Mouse (Mus musculus) forebrain, postnatal 0 days (tissue): Measurements from ENCODE around the gene Rsrc2. TPM values are rescaled to one million over a fixed set of nuclear protein-coding genes. Genes with fewer than 3 reads are reported as not detected.
A peak's percentile ranks its signal among the peaks of the same experiment; 100 is the strongest.

Source experiments
- ATAC-seq: fragments of 200-750 bp; cut with Nextera tagmentation; 2 replicates; pipeline ENCODE4 v1.8.0; 2017; ENCODE audit warnings: mild to moderate bottlenecking, moderate library complexity
- DNase-seq: peaks from one replicate; pipeline ENCODE4 v3.0.0-alpha.2; 2015
- H3K27ac ChIP-seq: fragments of 300-500 bp; sonication (generic); 2 replicates; pipeline ENCODE4 v1.5.1; 2014; ENCODE audit warnings: low read depth, mild to moderate bottlenecking, antibody characterized with exemption, low read length, moderate library complexity, mixed read lengths
- H3K27me3 ChIP-seq: fragments of 300-500 bp; sonication (generic); 2 replicates; pipeline ENCODE4 v1.6.1; 2014; ENCODE audit warnings: mild to moderate bottlenecking, low read length, mixed read lengths; ENCODE audit not compliant: insufficient read depth
- H3K36me3 ChIP-seq: fragments of 300-500 bp; sonication (generic); 2 replicates; pipeline ENCODE4 v1.6.1; 2014; ENCODE audit warnings: mild to moderate bottlenecking, moderate library complexity; ENCODE audit not compliant: insufficient read depth
- H3K4me1 ChIP-seq: fragments of 300-500 bp; sonication (generic); 2 replicates; pipeline ENCODE4 v1.6.1; 2014; ENCODE audit warnings: antibody characterized with exemption; ENCODE audit not compliant: insufficient read depth
- H3K4me2 ChIP-seq: fragments of 300-500 bp; sonication (generic); 2 replicates; pipeline ENCODE4 v1.6.1; 2014; ENCODE audit warnings: low read depth, mild to moderate bottlenecking, moderate library complexity
- H3K4me3 ChIP-seq: fragments of 300-500 bp; sonication (generic); 2 replicates; pipeline ENCODE4 v1.5.1; 2014; ENCODE audit warnings: low read depth, low read length, mixed read lengths
- H3K9ac ChIP-seq: fragments of 300-500 bp; sonication (generic); 2 replicates; pipeline ENCODE4 v1.6.1; 2014; ENCODE audit warnings: mild to moderate bottlenecking
- H3K9me3 ChIP-seq: fragments of 300-500 bp; sonication (generic); 2 replicates; pipeline ENCODE4 v1.6.1; 2016; ENCODE audit warnings: low read length
- CTCF ChIP-seq: sonication (generic); IDR thresholded peaks from 2 replicates; pipeline ENCODE4 v1.5.1; 2016; ENCODE audit warnings: antibody characterized with exemption, control low read depth, low read depth
- WGBS: fragments of 180-500 bp; shearing (Covaris S2); extraction: QIAGEN DNeasy Blood & Tissue Kit; methylation state at CpG from one replicate; pipeline ENCODE4 v1.1.7; 2014; 5-methylcytosine and 5-hydroxymethylcytosine counted together
- polyA plus RNA-seq: library from polyadenylated mRNA; unstranded; fragments of >200 nt; fragmentation: Nextera tagmentation; extraction: Ambion mirVana; gene quantifications from 2 replicates; pipeline ENCODE4 v1.2.1, GENCODE M21; 2015
- total RNA-seq: library from RNA; depleted of rRNA; stranded (reverse); fragments of >200 nt; gene quantifications from 2 replicates; pipeline ENCODE4 v1.2.3, GENCODE M21; 2014

Rsrc2 gene
- total and polyA plus RNA-seq, 2 experiments from 2014 or later: 118 to 126 TPM

GRCm38 (mm10) chr5:123696961-123697360 lies 52.3 kb downstream of the Rsrc2 start:
- H3K4me1 ChIP-seq: no peaks in the 10 kb centered on the region
- no peak overlapping the region for H3K4me2 ChIP-seq
- H3K9ac ChIP-seq: no peak overlapping the region
- WGBS: 87% methylated on average over 4 of the region's 4 CpGs
- TF ChIP-seq CTCF: no peak
- no peak for ATAC-seq
- no peak overlapping the region for H3K4me3 ChIP-seq
- H3K36me3 ChIP-seq: peaks cover 36% of the 10 kb centered on the region
- no peak overlapping the region for H3K27ac ChIP-seq
- DNase-seq: no peak
- no peaks in the 10 kb centered on the region for H3K27me3 ChIP-seq
- H3K9me3 ChIP-seq: no peaks in the 10 kb centered on the region

GRCm38 (mm10) chr5:123696244-123696643 lies 53.0 kb downstream of the Rsrc2 start:
- H3K4me2 ChIP-seq: no peak overlapping the region
- no peaks in the 10 kb centered on the region for H3K27me3 ChIP-seq
- ATAC-seq: no peak
- no peak for DNase-seq
- no peak overlapping the region for H3K27ac ChIP-seq
- TF ChIP-seq CTCF: no peak
- H3K9me3 ChIP-seq: no peaks in the 10 kb centered on the region
- 92% methylated on average over 7 of the region's 7 CpGs for WGBS
- no peak overlapping the region for H3K4me3 ChIP-seq
- H3K4me1 ChIP-seq: no peaks in the 10 kb centered on the region
- H3K36me3 ChIP-seq: peaks cover 30% of the 10 kb centered on the region
- H3K9ac ChIP-seq: no peak overlapping the region

- Histone ChIP-seq H3K4me1 (no peaks in the 10 kb centered on the region), H3K27me3 (no peaks in the 10 kb centered on the region), H3K9ac (no peak overlapping the region), H3K27ac (no peak overlapping the region), H3K4me2 (no peak overlapping the region), H3K9me3 (no peaks in the 10 kb centered on the region), H3K36me3 (peaks cover 15% of the 10 kb centered on the region), H3K4me3 (no peak overlapping the region)
- ATAC-seq: no peak
- 52% methylated on average over 6 of the region's 6 CpGs for WGBS
- no peak for TF ChIP-seq CTCF
- no peak for DNase-seq
Observed at GRCm38 (mm10) chr5:123694468-123694867, 54.7 kb downstream of the Rsrc2 start.

GRCm38 (mm10) chr5:123684221-123685144 lies 64.7 kb downstream of the Rsrc2 start, which contains the start of gene Clip1:
Clip1 (minus strand) TSS chr5:123684618.
- ATAC-seq (peak; percentile 85), DNase-seq (peak; percentile 80)
- TF ChIP-seq CTCF: 0 out of 2 replicates have a peak, but pooled peaks have one; percentile 5
- no peaks in the 10 kb centered on the region for H3K36me3 ChIP-seq
- under 1% methylated on average over 50 of the region's 64 CpGs for WGBS
- H3K4me2 ChIP-seq: peak within 1 kb of the TSS; percentile 73
- H3K9ac ChIP-seq: peak within 1 kb of the TSS; percentile 98
- peak within 1 kb of the TSS; percentile 100 for H3K27ac ChIP-seq
- H3K9me3 ChIP-seq: no peaks in the 10 kb centered on the region
- no peaks in the 10 kb centered on the region for H3K27me3 ChIP-seq
- H3K4me3 ChIP-seq: peak within 1 kb of the TSS; percentile 95
- peaks cover 13% of the 10 kb centered on the region for H3K4me1 ChIP-seq

- no peaks in the 10 kb centered on the region for H3K27me3 ChIP-seq
- TF ChIP-seq CTCF: no peak
- H3K9me3 ChIP-seq: no peaks in the 10 kb centered on the region
- peaks cover 13% of the 10 kb centered on the region for H3K4me1 ChIP-seq
- DNase-seq (peak; percentile 63), ATAC-seq (peak; percentile 81)
- H3K9ac ChIP-seq: peak overlapping the region; percentile 98
- WGBS: 1% methylated on average over 73 of the region's 92 CpGs
- H3K4me2 ChIP-seq: peak overlapping the region; percentile 73
- H3K4me3 ChIP-seq: peak overlapping the region; percentile 95
- H3K27ac ChIP-seq: peak overlapping the region; percentile 100
- no peaks in the 10 kb centered on the region for H3K36me3 ChIP-seq
Observed at GRCm38 (mm10) chr5:123683377-123684220, 65.6 kb downstream of the Rsrc2 start.

- TF ChIP-seq CTCF: no peak
- H3K4me3 ChIP-seq: peak overlapping the region; percentile 95
- peaks cover 13% of the 10 kb centered on the region for H3K4me1 ChIP-seq
- H3K36me3 ChIP-seq: no peaks in the 10 kb centered on the region
- 1% methylated on average over 6 of the region's 6 CpGs for WGBS
- no peaks in the 10 kb centered on the region for H3K9me3 ChIP-seq
- DNase-seq (peak; percentile 46), ATAC-seq (no peak)
- peak overlapping the region; percentile 100; the same call in 1 of the 2 replicates for H3K27ac ChIP-seq
- peak overlapping the region; percentile 73 for H3K4me2 ChIP-seq
- H3K27me3 ChIP-seq: no peaks in the 10 kb centered on the region
- H3K9ac ChIP-seq: peak overlapping the region; percentile 98
Observed at GRCm38 (mm10) chr5:123683043-123683376, 66.2 kb downstream of the Rsrc2 start.

- peaks cover 13% of the 10 kb centered on the region for H3K4me1 ChIP-seq
- WGBS: 43% methylated on average over 4 of the region's 4 CpGs
- no peak overlapping the region for H3K27ac ChIP-seq
- DNase-seq (no peak), ATAC-seq (no peak)
- 0 out of 2 replicates have a peak overlapping the region, but pooled peaks have one; percentile 14 for H3K9ac ChIP-seq
- H3K36me3 ChIP-seq: no peaks in the 10 kb centered on the region
- peak overlapping the region; percentile 73 for H3K4me2 ChIP-seq
- no peak for TF ChIP-seq CTCF
- no peaks in the 10 kb centered on the region for H3K27me3 ChIP-seq
- H3K9me3 ChIP-seq: no peaks in the 10 kb centered on the region
- peak overlapping the region; percentile 95 for H3K4me3 ChIP-seq
Observed at GRCm38 (mm10) chr5:123682372-123682771, 66.8 kb downstream of the Rsrc2 start.
